Mouse (Mus musculus) small intestine, adult 2 months (tissue): ENCODE results near the gene Lrrc74b. TPM values are rescaled to one million over a fixed set of nuclear protein-coding genes. Genes with fewer than 3 reads are reported as not detected.

Experiments
- H3K27ac ChIP-seq: fragments of 200-500 bp; 2 replicates; pipeline ENCODE4 v1.5.1; 2012; ENCODE audit warnings: low read depth, low read length, control low read depth, inconsistent platforms; ENCODE audit not compliant: insufficient read depth
- H3K27me3 ChIP-seq: fragments of 200-500 bp; 2 replicates; pipeline ENCODE4 v1.6.1; 2012; ENCODE audit warnings: mild to moderate bottlenecking, moderate library complexity, low read length, inconsistent platforms; ENCODE audit not compliant: control insufficient read depth, insufficient read depth
- H3K36me3 ChIP-seq: fragments of 200-500 bp; 2 replicates; pipeline ENCODE4 v1.6.1; 2012; ENCODE audit warnings: mild to moderate bottlenecking, low read length, control low read depth, inconsistent platforms; ENCODE audit not compliant: control insufficient read depth, insufficient read depth
- H3K4me1 ChIP-seq: fragments of 200-500 bp; 2 replicates; pipeline ENCODE4 v1.6.1; 2012; ENCODE audit warnings: low read length, inconsistent platforms, mixed read lengths; ENCODE audit not compliant: control insufficient read depth, insufficient read depth, insufficient read length
- H3K4me3 ChIP-seq: fragments of 200-500 bp; 2 replicates; pipeline ENCODE4 v1.5.1; 2012; ENCODE audit warnings: low read depth, mild to moderate bottlenecking, control low read depth, inconsistent platforms, low read length, moderate library complexity
- CTCF ChIP-seq: fragments of 200-500 bp; IDR thresholded peaks from 2 replicates; pipeline ENCODE4 v1.5.1; 2012; ENCODE audit warnings: low read depth, mild to moderate bottlenecking, control low read depth, inconsistent platforms, low read length, moderate library complexity, mixed read lengths; ENCODE audit not compliant: insufficient replicate concordance, insufficient read length; ENCODE audit errors: extremely low read depth
- POLR2A ChIP-seq: fragments of 200-500 bp; IDR thresholded peaks from 2 replicates; pipeline ENCODE4 v1.6.1; 2012; ENCODE audit warnings: low read depth, mild to moderate bottlenecking, control low read depth, inconsistent platforms, low read length, moderate library complexity
- WGBS: fragments of 180-500 bp; shearing (Covaris S2); methylation state at CpG from one replicate; pipeline ENCODE4 v1.1.7; 2018; 5-methylcytosine and 5-hydroxymethylcytosine counted together
- polyA plus RNA-seq: library from polyadenylated mRNA; depleted of rRNA; stranded (reverse); fragments of >200 nt; gene quantifications from 2 replicates; pipeline ENCODE4 v1.2.3, GENCODE M21; 2012; rRNA removed

Lrrc74b gene
- polyA plus RNA-seq, 1 experiment, result 0.23 TPM

GRCm38 (mm10) chr16:17496499-17497305 lies 64.3 kb downstream of the Lrrc74b start:
- Histone ChIP-seq H3K4me3 (no peak overlapping the region), H3K27ac (no peak overlapping the region), H3K27me3 (no peaks in the 10 kb centered on the region), H3K36me3 (no peaks in the 10 kb centered on the region), H3K4me1 (no peaks in the 10 kb centered on the region)
- 71% methylated on average over 2 of the region's 2 CpGs for WGBS
- TF ChIP-seq POLR2A (no peak), CTCF (no peak)

Other genes with a start within 250 kb of the Lrrc74b start
- 0.13 TPM in 1 of 2 replicates, not detected in the other for gene Serpind1, start 229.9 kb downstream of the Lrrc74b start, polyA plus RNA-seq
- gene Snap29, start 155.3 kb downstream of the Lrrc74b start, polyA plus RNA-seq, result 3.8 and 7.5 TPM in 2 replicates
- gene Pi4ka, start 154.9 kb downstream of the Lrrc74b start, polyA plus RNA-seq, result 19.2 and 56.9 TPM in 2 replicates
- 33.5 and 47.3 TPM in 2 replicates for gene Crkl, start 109.3 kb downstream of the Lrrc74b start, polyA plus RNA-seq
- gene Aifm3, start 71.6 kb downstream of the Lrrc74b start, polyA plus RNA-seq, result 0.60 and 0.67 TPM in 2 replicates
- gene Lztr1, start 52.6 kb downstream of the Lrrc74b start, polyA plus RNA-seq, result 130 and 197 TPM in 2 replicates
- 43.1 and 88.8 TPM in 2 replicates for gene Thap7, start 30.1 kb downstream of the Lrrc74b start, polyA plus RNA-seq
- gene P2rx6, start 638 bp upstream of the Lrrc74b start, polyA plus RNA-seq, result 0.84 and 1.4 TPM in 2 replicates
- gene Slc7a4, start 22.0 kb upstream of the Lrrc74b start, polyA plus RNA-seq, result 13.5 and 13.7 TPM in 2 replicates
- gene Smpd4, start 58.1 kb upstream of the Lrrc74b start, polyA plus RNA-seq, result 13.6 and 24.3 TPM in 2 replicates
- 0.39 and 0.76 TPM in 2 replicates for gene Ccdc74a, start 85.2 kb upstream of the Lrrc74b start, polyA plus RNA-seq
- 101 and 194 TPM in 2 replicates for gene Med15, start 171.6 kb upstream of the Lrrc74b start, polyA plus RNA-seq
- 34.8 and 60.9 TPM in 2 replicates for gene Klhl22, start 198.4 kb upstream of the Lrrc74b start, polyA plus RNA-seq
- 27.7 and 33.2 TPM in 2 replicates for gene Scarf2, start 236.0 kb upstream of the Lrrc74b start, polyA plus RNA-seq